Mouse (Mus musculus) ES-E14 (cell line): Measurements from ENCODE around the gene Peli3. TPM values are rescaled to one million over a fixed set of nuclear protein-coding genes. Genes with fewer than 3 reads are reported as not detected.

Experiments used
- DNase-seq: peaks from one replicate; pipeline ENCODE4 v3.0.0-alpha.2; 2013; ENCODE audit warnings: low read depth, low spot score
- H3K27ac ChIP-seq: 2 replicates; pipeline ENCODE4 v1.5.1; 2012; ENCODE audit warnings: low read depth, mild to moderate bottlenecking, low read length, moderate library complexity, mixed read lengths; ENCODE audit not compliant: poor library complexity, insufficient read depth, severe bottlenecking
- H3K36me3 ChIP-seq: 2 replicates; pipeline ENCODE4 v1.6.1; 2012; ENCODE audit warnings: mild to moderate bottlenecking, low read length, moderate library complexity, mixed read lengths; ENCODE audit not compliant: control insufficient read depth, poor library complexity, insufficient read depth, severe bottlenecking
- H3K4me1 ChIP-seq, 2 experiments: fragments of 150-350 bp in 1 of 2; sonication (generic) in 1 of 2; 2 replicates each; pipeline ENCODE4 v1.6.1; 2012; ENCODE audit warnings: low read length in 2 of 2, mild to moderate bottlenecking in 1 of 2, mixed read lengths in 1 of 2; ENCODE audit not compliant: control insufficient read depth in 2 of 2, insufficient read depth in 2 of 2, poor library complexity in 1 of 2
- H3K4me3 ChIP-seq, 2 experiments: fragments of 150-350 bp in 1 of 2; sonication (generic) in 1 of 2; 2 replicates each; pipeline ENCODE4 v1.5.1; 2012; ENCODE audit warnings: low read length in 2 of 2, low read depth in 1 of 2, mild to moderate bottlenecking in 1 of 2, mixed read lengths in 1 of 2; ENCODE audit not compliant: insufficient read depth in 1 of 2, poor library complexity in 1 of 2, severe bottlenecking in 1 of 2
- H3K9ac ChIP-seq: 2 replicates; pipeline ENCODE4 v1.6.1; 2012; ENCODE audit warnings: low read depth, mild to moderate bottlenecking, low read length, mixed read lengths; ENCODE audit not compliant: poor library complexity, insufficient read depth, severe bottlenecking
- H3K9me3 ChIP-seq: fragments of 150-350 bp; sonication (generic); 2 replicates; pipeline ENCODE4 v1.6.1; 2012; ENCODE audit warnings: low read depth, mild to moderate bottlenecking, low read length; ENCODE audit not compliant: control insufficient read depth, insufficient read depth
- CHD2 ChIP-seq: IDR thresholded peaks from 2 replicates; pipeline ENCODE4 v1.6.1; 2014; ENCODE audit warnings: mild to moderate bottlenecking, low read depth, low read length, inconsistent platforms
- HCFC1 ChIP-seq: IDR thresholded peaks from 2 replicates; pipeline ENCODE4 v1.6.1; 2012; ENCODE audit warnings: low read length, inconsistent platforms, borderline replicate concordance; ENCODE audit not compliant: insufficient read depth
- MAFK ChIP-seq: IDR thresholded peaks from 2 replicates; pipeline ENCODE4 v1.6.1; 2014; ENCODE audit warnings: mild to moderate bottlenecking, low read depth, low read length, inconsistent platforms; ENCODE audit not compliant: insufficient read depth
- ZC3H11A ChIP-seq: IDR thresholded peaks from 2 replicates; pipeline ENCODE4 v1.6.1; 2012; ENCODE audit warnings: low read depth, mild to moderate bottlenecking, inconsistent platforms, low read length, borderline replicate concordance
- ZNF384 ChIP-seq: IDR thresholded peaks from 2 replicates; pipeline ENCODE4 v1.6.1; 2012; ENCODE audit warnings: low read depth, low read length, inconsistent platforms
- in situ Hi-C, 2 experiments: fragments of 600-800 bp; cut with MboI; formaldehyde crosslinking; loops; one replicate each; pipeline ENCODE4 v1.15.1; 2025; ENCODE audit warnings: low sequenced_read_pairs in 2 of 2, inconsistent platforms in 1 of 2; ENCODE audit not compliant: unreplicated experiment in 2 of 2
- total RNA-seq: library from RNA; depleted of rRNA; stranded (reverse); fragments of 300-350 nt; gene quantifications from 2 replicates; pipeline ENCODE4 v1.2.3, GENCODE M21; 2012; rRNA removed

The Peli3 gene
- total RNA-seq, 1 experiment, result 0.76 TPM

- in situ Hi-C loops, result no loop called here
- Histone ChIP-seq H3K9me3 (no peaks in the 10 kb centered on the region), H3K27ac (no peak overlapping the region), H3K4me3 (no peak overlapping the region), H3K9ac (no peak overlapping the region), H3K4me1 (peaks cover 0 to 6% of the 10 kb centered on the region in 2 experiments; a peak in 2 of 4 replicates), H3K36me3 (peaks cover 4% of the 10 kb centered on the region; the same call in 1 of the 2 replicates)
- DNase-seq, result no peak
- TF ChIP-seq MAFK (no peak), CHD2 (no peak), ZC3H11A (no peak), ZNF384 (no peak), HCFC1 (no peak)
Measured at GRCm38 (mm10) chr19:4883961-4884360, 59.0 kb downstream of the Peli3 start.

Other genes starting within 250 kb of the Peli3 start
- 0.79 and 1.1 TPM in 2 replicates for gene Gm960, start 244.5 kb downstream of the Peli3 start, total RNA-seq
- gene Sptbn2, start 232.0 kb downstream of the Peli3 start, total RNA-seq, result 14.1 and 36.7 TPM in 2 replicates
- gene Rbm4b, start 186.6 kb downstream of the Peli3 start, total RNA-seq, result 11.1 and 11.3 TPM in 2 replicates
- gene Rbm4, start 149.2 kb downstream of the Peli3 start, total RNA-seq, result 122 and 134 TPM in 2 replicates
- 40.0 and 49.8 TPM in 2 replicates for gene Gm21992, start 131.5 kb downstream of the Peli3 start, total RNA-seq
- gene Rbm14, start 131.5 kb downstream of the Peli3 start, total RNA-seq, result 91.7 and 99.1 TPM in 2 replicates
- gene Ccs, start 103.8 kb downstream of the Peli3 start, total RNA-seq, result 49.9 and 53.0 TPM in 2 replicates
- gene Ccdc87, start 103.8 kb downstream of the Peli3 start, total RNA-seq, result 0.13 and 0.16 TPM in 2 replicates
- 59.2 and 98.6 TPM in 2 replicates for gene Ctsf, start 88.0 kb downstream of the Peli3 start, total RNA-seq
- gene Actn3, start 65.2 kb downstream of the Peli3 start, total RNA-seq, result 48.4 and 91.8 TPM in 2 replicates
- gene Zdhhc24, start 64.5 kb downstream of the Peli3 start, total RNA-seq, result 12.4 and 15.7 TPM in 2 replicates
- gene Bbs1, start 36.5 kb downstream of the Peli3 start, total RNA-seq, result 5.4 and 6.8 TPM in 2 replicates
- gene Dpp3, start 14.8 kb downstream of the Peli3 start, total RNA-seq, result 126 and 143 TPM in 2 replicates
- gene Mrpl11, start 19.0 kb upstream of the Peli3 start, total RNA-seq, result 79.8 and 102 TPM in 2 replicates
- gene Npas4, start 47.2 kb upstream of the Peli3 start, total RNA-seq, result 0.05 and 0.09 TPM in 2 replicates
- gene Slc29a2, start 80.7 kb upstream of the Peli3 start, total RNA-seq, result 21.0 and 33.4 TPM in 2 replicates
- 14.1 and 27.2 TPM in 2 replicates for gene B4gat1, start 95.7 kb upstream of the Peli3 start, total RNA-seq
- gene AC124502.3, start 95.8 kb upstream of the Peli3 start, total RNA-seq, result 3.2 and 4.3 TPM in 2 replicates
- 18.6 and 24.1 TPM in 2 replicates for gene Brms1, start 98.2 kb upstream of the Peli3 start, total RNA-seq
- 9.0 and 16.5 TPM in 2 replicates for gene Rin1, start 107.4 kb upstream of the Peli3 start, total RNA-seq
- 4.5 and 9.0 TPM in 2 replicates for gene Cd248, start 125.0 kb upstream of the Peli3 start, total RNA-seq
- 0.89 and 2.3 TPM in 2 replicates for gene Tmem151a, start 142.4 kb upstream of the Peli3 start, total RNA-seq
- 84.4 and 110 TPM in 2 replicates for gene Yif1a, start 145.4 kb upstream of the Peli3 start, total RNA-seq
- 2.5 and 3.7 TPM in 2 replicates for gene Cnih2, start 155.4 kb upstream of the Peli3 start, total RNA-seq
- gene Rab1b, start 163.9 kb upstream of the Peli3 start, total RNA-seq, result 78.5 and 96.9 TPM in 2 replicates
- gene Klc2, start 175.4 kb upstream of the Peli3 start, total RNA-seq, result 14.7 and 22.9 TPM in 2 replicates